Mouse (Mus musculus): Measurements from ENCODE around the gene Mfap1a. TPM values are rescaled to one million over a fixed set of nuclear protein-coding genes. Genes with fewer than 3 reads are reported as not detected.
"Not testable (repeated sequence)": the region's sequence is repeated elsewhere in the genome, so short reads cannot be mapped to it uniquely, and the experiment has no call there.

The Mfap1a gene
- polyA plus RNA-seq (2015; fragmentation: Nextera tagmentation; extraction: Ambion mirVana), result 16.3 and 20.6 TPM in 2 replicates

DNA sequence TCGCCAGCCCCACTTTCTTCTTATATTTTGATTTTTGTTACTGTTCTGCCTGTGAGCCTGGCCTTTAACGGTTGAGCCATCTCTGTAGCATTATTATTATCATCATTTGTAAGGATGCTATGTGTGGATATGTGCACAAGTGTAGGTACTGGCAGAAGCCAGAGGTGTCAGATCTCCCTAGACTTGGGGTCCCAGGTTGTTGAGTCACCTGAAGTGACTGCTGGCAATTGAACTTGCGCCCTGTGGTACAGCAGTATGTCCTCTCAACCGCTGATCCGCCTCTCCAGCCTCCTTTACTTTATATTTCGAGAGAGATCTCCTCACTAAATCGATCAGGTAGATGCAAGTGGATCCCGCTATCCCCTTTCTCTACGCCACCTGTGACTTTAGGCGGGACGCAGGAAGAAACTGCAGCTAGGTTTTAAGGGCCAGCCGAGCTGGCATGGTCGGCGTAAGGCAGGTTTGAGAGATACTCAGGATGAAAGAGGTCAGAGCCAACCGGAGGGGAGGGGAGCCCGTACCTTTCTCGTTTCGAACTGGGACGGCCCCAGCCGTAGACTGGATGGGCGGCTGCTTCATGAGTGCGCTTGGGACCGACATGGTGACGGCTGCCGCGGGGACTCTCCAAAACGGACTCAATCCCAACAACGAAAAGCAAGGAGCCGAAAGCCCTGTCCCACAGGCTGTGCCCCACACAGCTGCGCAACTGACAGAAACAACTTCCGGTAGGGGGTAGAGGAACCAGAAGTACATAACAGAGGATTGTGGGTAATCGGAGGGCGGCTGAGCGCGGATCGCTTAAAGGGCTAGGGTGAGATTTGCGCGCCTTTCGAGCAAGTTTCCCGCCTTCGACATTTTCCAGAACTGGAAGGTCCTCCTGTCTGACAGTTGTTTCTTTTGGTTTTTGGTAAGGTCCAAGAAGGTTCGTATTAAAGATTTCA, at the start of gene Mfap1a, which contains the start of gene Wdr76:
TSS of gene Mfap1a (minus strand) at position 724 of the 941 bp plus-strand sequence.
TSS of gene Wdr76 (plus strand) at position 782 of the 941 bp plus-strand sequence.
- 4% methylated on average over 42 of the region's 42 CpGs for WGBS

DNA sequence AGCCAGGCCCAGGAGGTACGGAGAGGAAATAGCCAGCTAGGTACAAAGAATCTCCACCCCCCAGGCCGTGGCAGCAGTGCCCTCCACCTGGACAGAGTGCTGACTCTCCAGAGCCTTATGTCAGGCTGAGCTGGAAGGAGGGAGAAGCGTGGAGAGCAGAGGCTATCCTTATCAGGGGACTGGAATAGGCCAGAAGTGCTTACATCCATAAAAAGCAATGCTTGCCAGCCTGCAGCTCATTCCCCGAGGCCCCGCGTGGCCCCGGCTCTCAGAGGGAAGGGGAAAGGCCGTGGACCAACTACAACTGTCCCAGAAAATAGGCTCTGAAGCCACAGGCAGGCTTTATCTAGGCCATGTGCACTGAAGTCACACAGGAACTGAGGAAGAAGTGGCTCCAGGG, 44.8 kb upstream of the Mfap1a start:
- H3K9ac ChIP-seq, result peak overlapping the region; percentile 82
- ATAC-seq (ENCODE audit: extremely low read depth, insufficient number of reproducible peaks, low FRiP score, low TSS enrichment), result peak; percentile 71; the same call in 1 of the 2 replicates
- H3K4me3 ChIP-seq, result peak overlapping the region; percentile 48
- 24% methylated on average over 8 of the region's 8 CpGs for WGBS
- peak overlapping the region; percentile 67 for H3K4me2 ChIP-seq
- H3K36me3 ChIP-seq, result peaks cover 27% of the 10 kb centered on the region
- no peaks in the 10 kb centered on the region for H3K27me3 ChIP-seq (replicated peaks)
- peak overlapping the region; percentile 94 for H3K27ac ChIP-seq (replicated peaks)
- no peaks in the 10 kb centered on the region for H3K9me3 ChIP-seq
- peaks cover 28% of the 10 kb centered on the region for H3K4me1 ChIP-seq

More for the DNA sequence above, at the start of gene Mfap1a, which contains the start of gene Wdr76:
- Histone ChIP-seq H3K4me3 (peak within 1 kb of the TSS; percentile 70), H3K4me2 (peak within 1 kb of the TSS; percentile 74), H3K9ac (peak within 1 kb of the TSS; percentile 86), H3K27ac (replicated peaks) (peak within 1 kb of the TSS; percentile 66; the same call in 1 of the 2 replicates), H3K4me1 (peaks cover 22% of the 10 kb centered on the region), H3K36me3 (peaks cover 20% of the 10 kb centered on the region)
- H3K27me3 ChIP-seq (replicated peaks); H3K9me3 ChIP-seq: not testable (repeated sequence)
- ATAC-seq (ENCODE audit: extremely low read depth, insufficient number of reproducible peaks, low FRiP score, low TSS enrichment), result peak; percentile 63; the same call in 1 of the 2 replicates

DNA sequence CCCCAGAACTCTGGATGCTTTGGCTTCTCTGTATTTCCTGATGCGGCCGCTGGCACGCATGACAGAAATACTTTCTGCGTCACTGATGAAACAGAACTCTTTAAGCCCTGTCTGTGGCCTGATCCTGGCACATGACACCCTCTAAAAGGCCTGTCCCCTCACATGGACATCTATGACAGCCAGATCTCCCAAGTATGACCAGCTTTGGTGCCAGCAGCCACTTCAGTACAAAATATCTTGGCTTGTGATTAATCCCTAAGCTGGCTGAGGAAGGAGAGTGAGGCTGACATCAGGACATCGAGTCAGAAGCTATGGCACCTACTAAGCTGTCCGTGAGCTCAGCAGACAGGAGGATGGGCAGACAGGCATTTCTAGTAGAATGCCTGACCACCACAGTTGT, 43.2 kb upstream of the Mfap1a start:
- no peak for ATAC-seq (ENCODE audit: extremely low read depth, insufficient number of reproducible peaks, low FRiP score, low TSS enrichment)

DNA sequence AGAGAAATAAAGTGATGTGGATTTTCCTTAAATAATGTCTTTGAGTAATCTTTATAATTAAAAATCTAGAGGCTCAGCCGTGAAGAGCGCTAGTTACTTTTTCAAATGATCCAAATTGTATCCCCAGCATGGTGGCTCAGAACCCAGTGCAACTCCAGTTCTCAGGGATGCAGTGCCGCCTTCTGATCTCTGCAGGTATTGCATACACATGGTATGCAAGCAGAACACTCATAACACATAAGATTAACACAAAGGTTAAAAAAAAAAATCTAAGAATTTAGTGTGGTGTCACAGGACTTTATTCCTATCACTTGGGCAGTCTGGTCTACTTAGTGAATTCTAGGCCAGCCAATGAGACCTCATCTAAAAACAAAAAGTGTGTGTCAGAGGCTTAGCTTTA, 38.4 kb upstream of the Mfap1a start:
- H3K36me3 ChIP-seq, result peaks cover 86% of the 10 kb centered on the region
- WGBS, result 90% methylated on average over 3 of the region's 3 CpGs
- no peaks in the 10 kb centered on the region for H3K27me3 ChIP-seq (replicated peaks)

More for the DNA sequence above, 43.2 kb upstream of the Mfap1a start:
- Histone ChIP-seq H3K36me3 (peaks cover 42% of the 10 kb centered on the region), H3K4me3 (peak overlapping the region; percentile 48), H3K9ac (peak overlapping the region; percentile 67), H3K4me1 (peaks cover 28% of the 10 kb centered on the region), H3K9me3 (no peaks in the 10 kb centered on the region), H3K27ac (replicated peaks) (peak overlapping the region; percentile 94), H3K27me3 (replicated peaks) (no peaks in the 10 kb centered on the region), H3K4me2 (peak overlapping the region; percentile 67)
- WGBS, result 71% methylated on average over 6 of the region's 6 CpGs

DNA sequence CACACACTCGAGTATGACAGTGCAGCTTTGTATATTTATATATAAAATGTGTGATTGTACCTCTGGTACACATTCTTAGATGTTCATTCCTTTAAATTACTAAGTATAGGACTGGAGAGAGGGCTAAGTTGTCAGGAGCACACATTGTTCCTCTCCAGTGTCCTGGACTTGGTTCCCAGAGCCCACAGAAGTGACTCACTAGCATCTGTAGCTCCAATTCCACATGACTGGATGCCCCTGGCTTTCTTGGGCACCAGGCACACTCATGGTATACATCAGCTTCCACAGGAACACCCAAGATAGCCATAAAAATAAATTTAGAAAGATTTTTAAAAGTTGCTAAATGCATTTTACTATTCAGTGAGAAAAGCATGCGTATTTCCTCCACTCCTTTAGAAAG, 18.6 kb upstream of the Mfap1a start:
- no peak overlapping the region for H3K4me2 ChIP-seq
- H3K4me3 ChIP-seq, result no peak overlapping the region
- H3K9ac ChIP-seq, result no peak overlapping the region
- H3K27ac ChIP-seq (replicated peaks), result no peak overlapping the region
- no peak for ATAC-seq (ENCODE audit: extremely low read depth, insufficient number of reproducible peaks, low FRiP score, low TSS enrichment)
- whole genome bisulfite sequencing, result 88% methylated on average over 2 of the region's 2 CpGs
- no peaks in the 10 kb centered on the region for H3K27me3 ChIP-seq (replicated peaks)
- peaks cover 46% of the 10 kb centered on the region for H3K36me3 ChIP-seq
- H3K9me3 ChIP-seq, result no peaks in the 10 kb centered on the region
- no peaks in the 10 kb centered on the region for H3K4me1 ChIP-seq

More for the DNA sequence above, 38.4 kb upstream of the Mfap1a start:
- Histone ChIP-seq H3K4me3 (no peak overlapping the region), H3K4me2 (no peak overlapping the region), H3K9me3 (no peaks in the 10 kb centered on the region), H3K4me1 (peaks cover 12% of the 10 kb centered on the region), H3K9ac (no peak overlapping the region), H3K27ac (replicated peaks) (no peak overlapping the region)
- ATAC-seq (ENCODE audit: extremely low read depth, insufficient number of reproducible peaks, low FRiP score, low TSS enrichment), result no peak

DNA sequence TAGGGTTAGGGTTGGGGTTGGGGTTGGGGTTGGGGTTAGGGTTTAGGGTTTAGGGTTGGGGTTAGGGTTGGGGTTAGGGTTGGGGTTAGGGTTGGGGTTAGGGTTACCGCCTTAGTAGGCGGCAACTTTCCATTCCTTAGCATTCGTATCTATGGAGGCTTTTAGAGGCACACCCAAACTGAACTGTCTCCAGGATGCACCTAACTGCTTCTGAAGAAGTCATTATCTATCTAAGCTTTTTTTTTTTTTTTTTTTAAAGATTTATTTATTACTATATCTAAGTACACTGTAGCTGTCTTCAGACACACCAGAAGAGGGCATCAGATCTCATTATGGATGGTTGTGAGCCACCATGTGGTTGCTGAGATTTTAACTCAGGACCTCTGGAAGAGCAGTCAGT, 16.4 kb upstream of the Mfap1a start:
- H3K4me1 ChIP-seq; H3K9me3 ChIP-seq; H3K9ac ChIP-seq; H3K27ac ChIP-seq (replicated peaks); H3K27me3 ChIP-seq (replicated peaks); ATAC-seq (ENCODE audit: extremely low read depth, insufficient number of reproducible peaks, low FRiP score, low TSS enrichment); H3K4me2 ChIP-seq; H3K4me3 ChIP-seq: not testable (repeated sequence)
- peaks cover 59% of the 10 kb centered on the region for H3K36me3 ChIP-seq
- WGBS, result 94% methylated on average over 3 of the region's 3 CpGs

DNA sequence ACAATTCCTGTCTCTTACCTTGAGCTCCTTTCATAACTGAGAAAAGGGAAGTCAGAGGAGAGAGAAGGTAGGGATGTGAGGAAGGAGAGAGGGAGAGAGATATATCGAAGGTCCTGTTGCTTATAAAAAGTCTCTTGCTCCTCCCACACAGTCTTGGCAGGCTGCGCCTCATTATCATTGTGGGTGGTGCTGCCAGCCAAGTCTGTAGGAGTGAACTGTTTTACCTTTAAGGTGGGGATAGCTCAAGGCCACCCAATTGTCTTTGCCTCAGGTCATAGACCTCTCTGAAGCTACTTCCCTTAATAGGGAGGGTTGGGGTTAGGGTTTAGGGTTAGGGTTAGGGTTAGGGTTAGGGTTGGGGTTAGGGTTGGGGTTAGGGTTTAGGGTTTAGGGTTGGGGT, 15.5 kb upstream of the Mfap1a start:
- Histone ChIP-seq H3K4me1 (no peaks in the 10 kb centered on the region), H3K4me2 (no peak overlapping the region), H3K4me3 (no peak overlapping the region), H3K36me3 (peaks cover 64% of the 10 kb centered on the region), H3K9ac (no peak overlapping the region), H3K9me3 (no peaks in the 10 kb centered on the region), H3K27me3 (replicated peaks) (no peaks in the 10 kb centered on the region), H3K27ac (replicated peaks) (no peak overlapping the region)
- 76% methylated on average over 2 of the region's 2 CpGs for WGBS
- ATAC-seq (ENCODE audit: extremely low read depth, insufficient number of reproducible peaks, low FRiP score, low TSS enrichment), result no peak

DNA sequence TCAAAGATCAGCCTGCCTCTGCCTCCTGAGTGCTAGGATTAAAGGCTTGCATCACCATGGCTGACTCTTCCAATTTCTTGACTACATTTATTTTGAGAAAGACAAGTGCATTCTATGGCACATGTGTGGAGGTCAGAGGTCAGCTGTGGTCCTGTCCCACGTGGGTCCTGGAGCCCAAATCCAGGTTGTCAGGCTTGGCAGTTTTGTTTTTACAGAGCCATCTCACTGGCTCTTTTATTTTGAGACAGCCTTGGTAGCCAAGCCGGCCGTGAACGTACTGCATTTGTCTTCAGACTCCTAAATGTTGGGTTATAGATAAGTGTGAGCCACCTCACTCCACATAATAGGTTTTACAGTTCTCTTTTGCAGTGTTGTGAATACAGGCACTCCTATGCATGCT, 12.2 kb upstream of the Mfap1a start:
- H3K36me3 ChIP-seq, result peaks cover 58% of the 10 kb centered on the region
- H3K9ac ChIP-seq; ATAC-seq (ENCODE audit: extremely low read depth, insufficient number of reproducible peaks, low FRiP score, low TSS enrichment); H3K27me3 ChIP-seq (replicated peaks); H3K4me2 ChIP-seq; H3K4me1 ChIP-seq; H3K9me3 ChIP-seq; H3K27ac ChIP-seq (replicated peaks); H3K4me3 ChIP-seq: not testable (repeated sequence)
- 89% methylated on average over 4 of the region's 4 CpGs for WGBS

DNA sequence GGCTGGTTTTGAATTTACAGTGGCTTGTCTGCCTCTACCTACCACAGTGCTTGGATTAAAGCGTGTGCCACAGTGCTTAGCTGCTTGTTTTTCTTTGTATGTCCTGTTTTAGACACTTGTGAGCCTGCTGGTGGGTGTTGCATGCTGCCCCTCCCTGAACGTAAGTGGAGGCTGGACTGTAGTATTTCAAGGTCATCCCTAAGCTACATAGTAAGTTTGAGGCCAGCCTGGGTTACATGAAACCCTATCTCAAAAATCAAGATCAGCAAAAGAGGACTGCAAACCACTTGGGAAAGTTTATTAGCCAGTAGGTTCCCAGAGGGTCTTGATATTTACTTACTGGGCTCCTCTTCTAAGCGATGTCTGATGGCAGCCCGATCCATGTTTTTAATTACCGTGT, 11.6 kb upstream of the Mfap1a start:
- H3K4me2 ChIP-seq, result no peak overlapping the region
- 93% methylated on average over 5 of the region's 5 CpGs for WGBS
- peaks cover 60% of the 10 kb centered on the region for H3K36me3 ChIP-seq
- H3K9me3 ChIP-seq, result no peaks in the 10 kb centered on the region
- no peaks in the 10 kb centered on the region for H3K27me3 ChIP-seq (replicated peaks)
- H3K27ac ChIP-seq (replicated peaks), result no peak overlapping the region
- no peaks in the 10 kb centered on the region for H3K4me1 ChIP-seq
- H3K4me3 ChIP-seq, result no peak overlapping the region
- no peak overlapping the region for H3K9ac ChIP-seq
- ATAC-seq (ENCODE audit: extremely low read depth, insufficient number of reproducible peaks, low FRiP score, low TSS enrichment), result no peak

DNA sequence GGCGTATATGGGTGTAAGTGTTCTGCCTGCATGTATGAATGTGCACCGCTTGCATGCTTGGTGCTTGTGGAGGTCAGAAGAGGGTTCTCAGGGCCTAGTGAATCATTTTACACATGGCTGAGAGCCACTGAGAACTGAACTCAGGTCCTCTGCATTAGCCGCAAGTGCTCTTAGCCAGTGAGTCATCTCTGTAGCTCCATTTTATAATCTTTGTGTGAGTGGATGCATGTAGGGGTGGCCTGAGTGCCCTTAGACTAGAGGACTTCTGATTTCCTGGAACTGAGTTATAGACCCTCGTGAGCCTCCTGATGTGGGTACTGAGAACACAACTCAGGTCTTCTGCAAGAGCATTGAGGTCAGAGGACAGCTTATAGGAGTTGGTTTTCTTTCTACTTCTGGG, 7.7 kb upstream of the Mfap1a start:
- H3K4me2 ChIP-seq, result no peak overlapping the region
- ATAC-seq (ENCODE audit: extremely low read depth, insufficient number of reproducible peaks, low FRiP score, low TSS enrichment), result no peak
- H3K4me1 ChIP-seq, result peaks cover 8% of the 10 kb centered on the region
- no peaks in the 10 kb centered on the region for H3K27me3 ChIP-seq (replicated peaks)
- H3K4me3 ChIP-seq, result no peak overlapping the region
- H3K9me3 ChIP-seq, result no peaks in the 10 kb centered on the region
- H3K36me3 ChIP-seq, result peaks cover 70% of the 10 kb centered on the region
- no peak overlapping the region for H3K27ac ChIP-seq (replicated peaks)
- 95% methylated on average over 4 of the region's 4 CpGs for WGBS
- H3K9ac ChIP-seq, result no peak overlapping the region

DNA sequence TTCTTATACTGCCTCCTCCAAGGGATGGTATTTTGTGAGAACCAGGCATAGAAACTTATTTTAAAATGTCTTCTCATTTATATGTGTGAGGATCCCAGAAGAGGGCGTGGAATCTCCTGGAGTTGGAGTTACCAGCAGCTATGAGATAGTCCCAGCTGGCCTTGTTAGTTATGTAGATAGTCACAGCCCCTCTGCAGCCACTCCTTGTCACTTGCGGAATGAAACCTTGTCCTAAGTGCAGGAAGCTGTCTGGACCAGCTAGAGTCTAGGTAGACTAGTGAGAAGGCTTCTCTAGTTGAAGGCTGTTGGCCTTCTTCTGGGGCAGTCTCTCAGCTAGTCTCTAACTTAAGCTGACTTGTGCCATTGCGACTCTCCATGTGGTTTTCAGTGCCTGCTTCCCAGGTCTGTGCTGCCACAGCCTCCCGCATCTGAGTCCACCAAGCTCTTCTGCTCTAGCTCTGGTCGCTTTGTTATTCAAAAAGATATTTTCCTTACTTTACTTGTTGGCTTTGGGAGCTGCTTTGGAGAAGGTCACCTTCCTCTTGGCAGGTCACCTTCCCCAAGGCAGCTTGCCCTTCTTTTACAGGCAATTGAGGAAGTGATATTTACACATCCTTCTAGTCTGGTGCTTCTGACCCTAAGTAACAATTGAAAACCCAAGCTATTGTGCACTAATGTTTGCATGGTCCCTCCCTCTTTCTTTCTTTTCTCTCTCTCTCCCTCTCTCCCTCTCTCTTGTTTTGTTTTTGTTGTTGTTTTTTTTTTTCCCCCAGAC, 6.7 kb upstream of the Mfap1a start:
- H3K27ac ChIP-seq (replicated peaks); ATAC-seq (ENCODE audit: extremely low read depth, insufficient number of reproducible peaks, low FRiP score, low TSS enrichment); H3K9ac ChIP-seq; H3K4me3 ChIP-seq; H3K9me3 ChIP-seq; H3K4me2 ChIP-seq; H3K27me3 ChIP-seq (replicated peaks): not testable (repeated sequence)
- WGBS, result 85% methylated on average over 5 of the region's 5 CpGs
- Histone ChIP-seq H3K36me3 (peaks cover 59% of the 10 kb centered on the region), H3K4me1 (peaks cover 13% of the 10 kb centered on the region)

Measured in heart, embryonic 13.5 days (tissue).